Mouse (Mus musculus): Measurements from ENCODE around the gene Idh1. TPM values are rescaled to one million over a fixed set of nuclear protein-coding genes. Genes with fewer than 3 reads are reported as not detected.

Idh1 gene
- total and polyA plus RNA-seq, 2 experiments from 2014 or later: 240 to 408 TPM

GRCm38 (mm10) chr1:65144783-65145182 is 41.5 kb downstream of the Idh1 start:
- 91% methylated on average over 2 of the region's 2 CpGs for WGBS
- DNase-seq (ENCODE audit: low spot score) (no peak), ATAC-seq (ENCODE audit: low FRiP score) (no peak)
- no peaks in the 10 kb centered on the region for H3K36me3 ChIP-seq (ENCODE audit: insufficient read depth, low read length)
- no peak overlapping the region for H3K4me2 ChIP-seq (ENCODE audit: low read depth, low read length, poor library complexity, severe bottlenecking)
- no peak overlapping the region for H3K27ac ChIP-seq (ENCODE audit: low read depth, low read length)
- no peak overlapping the region for H3K9ac ChIP-seq (replicated peaks; ENCODE audit: low read length, poor library complexity, severe bottlenecking)
- H3K27me3 ChIP-seq (ENCODE audit: insufficient read depth, low read length): no peaks in the 10 kb centered on the region
- no peaks in the 10 kb centered on the region for H3K9me3 ChIP-seq (ENCODE audit: low read length)
- no peak for TF ChIP-seq CTCF (IDR thresholded peaks at IDR 0.05)
- H3K4me3 ChIP-seq (ENCODE audit: low read depth, low read length): no peak overlapping the region
- no peaks in the 10 kb centered on the region for H3K4me1 ChIP-seq (ENCODE audit: insufficient read depth, low read length)

- H3K27me3 ChIP-seq (ENCODE audit: insufficient read depth, low read length): no peaks in the 10 kb centered on the region
- 90% methylated on average over 6 of the region's 6 CpGs for WGBS
- no peaks in the 10 kb centered on the region for H3K36me3 ChIP-seq (ENCODE audit: insufficient read depth, low read length)
- H3K4me2 ChIP-seq (ENCODE audit: low read depth, low read length, poor library complexity, severe bottlenecking): no peak overlapping the region
- no peak for ATAC-seq (ENCODE audit: low FRiP score)
- H3K4me1 ChIP-seq (ENCODE audit: insufficient read depth, low read length): no peaks in the 10 kb centered on the region
- H3K27ac ChIP-seq (ENCODE audit: low read depth, low read length): no peak overlapping the region
- H3K9me3 ChIP-seq (ENCODE audit: low read length): no peaks in the 10 kb centered on the region
- no peak overlapping the region for H3K4me3 ChIP-seq (ENCODE audit: low read depth, low read length)
- no peak overlapping the region for H3K9ac ChIP-seq (replicated peaks; ENCODE audit: low read length, poor library complexity, severe bottlenecking)
- DNase-seq (ENCODE audit: low spot score): no peak
- TF ChIP-seq CTCF (IDR thresholded peaks at IDR 0.05): no peak
These were observed 48.7 kb downstream of the Idh1 start for GRCm38 (mm10) chr1:65137560-65137959.

GRCm38 (mm10) chr1:65132833-65133232 is 53.5 kb downstream of the Idh1 start:
- 76% methylated on average over 1 of the region's 1 CpGs for WGBS
- DNase-seq (ENCODE audit: low spot score) (no peak), ATAC-seq (ENCODE audit: low FRiP score) (no peak)
- no peak overlapping the region for H3K9ac ChIP-seq (replicated peaks; ENCODE audit: low read length, poor library complexity, severe bottlenecking)
- no peaks in the 10 kb centered on the region for H3K4me1 ChIP-seq (ENCODE audit: insufficient read depth, low read length)
- no peaks in the 10 kb centered on the region for H3K9me3 ChIP-seq (ENCODE audit: low read length)
- TF ChIP-seq CTCF (IDR thresholded peaks at IDR 0.05): no peak
- no peaks in the 10 kb centered on the region for H3K36me3 ChIP-seq (ENCODE audit: insufficient read depth, low read length)
- H3K4me3 ChIP-seq (ENCODE audit: low read depth, low read length): no peak overlapping the region
- H3K4me2 ChIP-seq (ENCODE audit: low read depth, low read length, poor library complexity, severe bottlenecking): no peak overlapping the region
- no peaks in the 10 kb centered on the region for H3K27me3 ChIP-seq (ENCODE audit: insufficient read depth, low read length)
- H3K27ac ChIP-seq (ENCODE audit: low read depth, low read length): no peak overlapping the region

- TF ChIP-seq CTCF (IDR thresholded peaks at IDR 0.05): no peak
- no peaks in the 10 kb centered on the region for H3K9me3 ChIP-seq (ENCODE audit: low read length)
- no peak overlapping the region for H3K9ac ChIP-seq (replicated peaks; ENCODE audit: low read length, poor library complexity, severe bottlenecking)
- H3K36me3 ChIP-seq (ENCODE audit: insufficient read depth, low read length): no peaks in the 10 kb centered on the region
- H3K27ac ChIP-seq (ENCODE audit: low read depth, low read length): no peak overlapping the region
- H3K4me3 ChIP-seq (ENCODE audit: low read depth, low read length): no peak overlapping the region
- DNase-seq (ENCODE audit: low spot score) (no peak), ATAC-seq (ENCODE audit: low FRiP score) (no peak)
- WGBS: 95% methylated on average over 1 of the region's 1 CpGs
- H3K4me1 ChIP-seq (ENCODE audit: insufficient read depth, low read length): no peaks in the 10 kb centered on the region
- H3K4me2 ChIP-seq (ENCODE audit: low read depth, low read length, poor library complexity, severe bottlenecking): no peak overlapping the region
- H3K27me3 ChIP-seq (ENCODE audit: insufficient read depth, low read length): no peaks in the 10 kb centered on the region
These were observed 54.6 kb downstream of the Idh1 start for GRCm38 (mm10) chr1:65131671-65132070.

GRCm38 (mm10) chr1:65130226-65130625 is 56.1 kb downstream of the Idh1 start:
- Histone ChIP-seq H3K9me3 (ENCODE audit: low read length) (no peaks in the 10 kb centered on the region), H3K27ac (ENCODE audit: low read depth, low read length) (no peak overlapping the region), H3K36me3 (ENCODE audit: insufficient read depth, low read length) (no peaks in the 10 kb centered on the region), H3K27me3 (ENCODE audit: insufficient read depth, low read length) (no peaks in the 10 kb centered on the region), H3K4me3 (ENCODE audit: low read depth, low read length) (no peak overlapping the region), H3K4me2 (ENCODE audit: low read depth, low read length, poor library complexity, severe bottlenecking) (no peak overlapping the region), H3K4me1 (ENCODE audit: insufficient read depth, low read length) (no peaks in the 10 kb centered on the region), H3K9ac (replicated peaks; ENCODE audit: low read length, poor library complexity, severe bottlenecking) (no peak overlapping the region)
- no peak for TF ChIP-seq CTCF (IDR thresholded peaks at IDR 0.05)
- 81% methylated on average over 3 of the region's 3 CpGs for WGBS
- no peak for DNase-seq (ENCODE audit: low spot score)
- no peak for ATAC-seq (ENCODE audit: low FRiP score)

- TF ChIP-seq CTCF (IDR thresholded peaks at IDR 0.05): no peak
- ATAC-seq (ENCODE audit: low FRiP score) (no peak), DNase-seq (ENCODE audit: low spot score) (peak; percentile 41)
- Histone ChIP-seq H3K9ac (replicated peaks; ENCODE audit: low read length, poor library complexity, severe bottlenecking) (no peak overlapping the region), H3K4me3 (ENCODE audit: low read depth, low read length) (no peak overlapping the region), H3K36me3 (ENCODE audit: insufficient read depth, low read length) (no peaks in the 10 kb centered on the region), H3K4me2 (ENCODE audit: low read depth, low read length, poor library complexity, severe bottlenecking) (no peak overlapping the region), H3K27me3 (ENCODE audit: insufficient read depth, low read length) (no peaks in the 10 kb centered on the region), H3K9me3 (ENCODE audit: low read length) (no peaks in the 10 kb centered on the region), H3K4me1 (ENCODE audit: insufficient read depth, low read length) (no peaks in the 10 kb centered on the region), H3K27ac (ENCODE audit: low read depth, low read length) (no peak overlapping the region)
- 56% methylated on average over 3 of the region's 3 CpGs for WGBS
These were observed 56.6 kb downstream of the Idh1 start for GRCm38 (mm10) chr1:65129634-65130180.
